18 mouse cellular contexts compared by ENCODE assay signal in the genomic region with DNA sequence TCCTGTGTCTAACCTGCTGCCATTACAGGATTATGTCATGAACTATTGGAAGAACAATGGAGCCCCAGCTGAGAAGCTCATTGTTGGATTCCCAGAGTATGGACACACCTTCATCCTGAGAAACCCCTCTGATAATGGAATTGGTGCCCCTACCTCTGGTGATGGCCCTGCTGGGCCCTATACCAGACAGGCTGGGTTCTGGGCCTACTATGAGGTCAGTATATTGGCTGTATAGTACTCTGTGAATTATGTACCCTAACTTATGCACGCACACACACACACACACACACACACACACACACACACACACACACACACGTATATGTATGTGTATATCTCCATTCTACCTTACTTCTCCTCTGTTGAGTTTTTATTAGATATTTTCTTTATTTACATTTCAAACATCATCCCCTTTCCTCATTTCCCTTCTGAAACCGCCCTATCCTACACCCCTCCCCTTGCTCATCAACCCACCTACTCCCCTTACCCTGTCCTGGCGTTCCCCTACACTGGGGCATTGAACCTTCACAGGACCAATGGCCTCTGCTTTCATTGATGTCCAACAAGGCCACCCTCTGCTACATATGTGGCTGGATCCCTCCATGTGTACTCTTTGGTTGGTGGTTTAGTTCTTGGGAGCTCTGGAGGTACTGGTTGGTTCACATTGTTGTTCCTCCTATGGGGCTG. TPM values are rescaled to one million over a fixed set of nuclear protein-coding genes. Genes with fewer than 3 reads are reported as not detected.
DNase-seq lines count a peak whose midpoint lies in the region; ATAC-seq lines count a peak whose summit lies in the region.
"Had no signal": no experiment of that assay in that cellular context is flagged by ENCODE, and none has a peak within 500 bp of the region (broad histone marks: within the 10 kb centered on the region; RNA-seq: fewer than 3 reads in every experiment).

No protein-coding gene starts in this region.

- no peak overlapping the region for H3K27ac ChIP-seq in heart, embryonic 14.5 days (replicated peaks in 1 of 2; ENCODE audit: control insufficient read depth in 1 of 2, insufficient read depth in 1 of 2, low read depth in 2 of 2, low read length in 2 of 2)
- H3K27ac ChIP-seq in liver, embryonic 12.5 days = no peak overlapping the region
- no peak overlapping the region for H3K27ac ChIP-seq in embryonic facial prominence, embryonic 15.5 days (replicated peaks)
- no peak overlapping the region for H3K27ac ChIP-seq in midbrain, embryonic 12.5 days (replicated peaks)

- H3K4me3 ChIP-seq in heart, embryonic 14.5 days (ENCODE audit: control insufficient read depth in 1 of 2, insufficient read depth in 1 of 2, low read depth in 1 of 2, low read length in 2 of 2) = no peak overlapping the region
- H3K4me3 ChIP-seq in liver, embryonic 12.5 days = no peak overlapping the region
- no peak overlapping the region for H3K4me3 ChIP-seq in embryonic facial prominence, embryonic 15.5 days (replicated peaks)
- H3K4me3 ChIP-seq in midbrain, embryonic 12.5 days = no peak overlapping the region

- peak; percentile 52 for ATAC-seq in heart, embryonic 14.5 days (ENCODE audit: insufficient number of reproducible peaks, insufficient read depth, low FRiP score, low read depth)
- peak; percentile 43; the same call in 1 of the 2 replicates for ATAC-seq in liver, embryonic 12.5 days
- peak; percentile 35; the same call in 1 of the 2 replicates for ATAC-seq in embryonic facial prominence, embryonic 15.5 days (ENCODE audit: insufficient number of reproducible peaks, low FRiP score, low TSS enrichment, low read depth)
- peak; percentile 55 for ATAC-seq in midbrain, embryonic 12.5 days (ENCODE audit: low FRiP score, low read depth)
- ATAC-seq: inflammation-experienced regulatory T-cells, adult 6 months; Patski had no signal

- WGBS in heart, embryonic 14.5 days = 71% methylated on average over 4 of the region's 4 CpGs
- WGBS in liver, embryonic 12.5 days (ENCODE audit: insufficient replicate concordance) = 51% methylated on average over 4 of the region's 4 CpGs
- WGBS in embryonic facial prominence, embryonic 15.5 days = 68% methylated on average over 4 of the region's 4 CpGs
- WGBS in midbrain, embryonic 12.5 days = 62% methylated on average over 4 of the region's 4 CpGs

- H3K9ac ChIP-seq in heart, embryonic 14.5 days (ENCODE audit: low read length) = no peak overlapping the region
- no peak overlapping the region for H3K9ac ChIP-seq in liver, embryonic 12.5 days
- no peak overlapping the region for H3K9ac ChIP-seq in embryonic facial prominence, embryonic 15.5 days
- H3K9ac ChIP-seq in midbrain, embryonic 12.5 days (replicated peaks) = no peak overlapping the region

- H3K27me3 ChIP-seq in heart, embryonic 14.5 days (ENCODE audit: control insufficient read depth, insufficient read depth, low read length) = no peaks in the 10 kb centered on the region
- no peaks in the 10 kb centered on the region for H3K27me3 ChIP-seq in liver, embryonic 12.5 days (replicated peaks)
- H3K27me3 ChIP-seq in embryonic facial prominence, embryonic 15.5 days = no peaks in the 10 kb centered on the region
- no peaks in the 10 kb centered on the region for H3K27me3 ChIP-seq in midbrain, embryonic 12.5 days
- H3K27me3 ChIP-seq: Patski had no signal

- DNase-seq in heart, adult 18-20 months = no peak
- DNase-seq in liver = no peak
- DNase-seq in adrenal gland, adult 8-10 months = no peak
- DNase-seq in urinary bladder, adult 18-20 months (ENCODE audit: low spot score in 2 of 2) = no peak
- DNase-seq: B cell, adult 2 months; cerebellum, postnatal 14 days; heart, postnatal 10 days; kidney, postnatal 10 days; left cerebral cortex, postnatal 4 days; retina, postnatal 1 day had no signal

- peaks cover 25% of the 10 kb centered on the region for H3K9me3 ChIP-seq in heart, embryonic 14.5 days (ENCODE audit: control insufficient read depth, low read length)
- H3K9me3 ChIP-seq in liver, embryonic 12.5 days (replicated peaks) = peaks cover 31% of the 10 kb centered on the region
- peaks cover 4% of the 10 kb centered on the region; the same call in 1 of the 2 replicates for H3K9me3 ChIP-seq in embryonic facial prominence, embryonic 15.5 days (replicated peaks)
- H3K9me3 ChIP-seq in midbrain, embryonic 12.5 days = peaks cover 10% of the 10 kb centered on the region; the same call in 1 of the 2 replicates

- no peak overlapping the region for H3K4me2 ChIP-seq in heart, embryonic 14.5 days (ENCODE audit: low read length)
- no peak overlapping the region for H3K4me2 ChIP-seq in liver, embryonic 12.5 days
- no peak overlapping the region for H3K4me2 ChIP-seq in embryonic facial prominence, embryonic 15.5 days (replicated peaks)
- H3K4me2 ChIP-seq in midbrain, embryonic 12.5 days (replicated peaks) = no peak overlapping the region

- H3K36me3 ChIP-seq in heart, embryonic 14.5 days (ENCODE audit: control insufficient read depth, insufficient read depth, low read length) = no peaks in the 10 kb centered on the region
- no peaks in the 10 kb centered on the region for H3K36me3 ChIP-seq in liver, embryonic 12.5 days
- H3K36me3 ChIP-seq in embryonic facial prominence, embryonic 15.5 days = no peaks in the 10 kb centered on the region
- no peaks in the 10 kb centered on the region for H3K36me3 ChIP-seq in midbrain, embryonic 12.5 days

- no peaks in the 10 kb centered on the region for H3K4me1 ChIP-seq in heart, embryonic 14.5 days (ENCODE audit: control insufficient read depth in 2 of 2, insufficient read depth in 2 of 2, low read length in 2 of 2)
- no peaks in the 10 kb centered on the region for H3K4me1 ChIP-seq in liver, embryonic 12.5 days
- H3K4me1 ChIP-seq in embryonic facial prominence, embryonic 15.5 days = no peaks in the 10 kb centered on the region
- no peaks in the 10 kb centered on the region for H3K4me1 ChIP-seq in midbrain, embryonic 12.5 days

RNA-seq across cellular contexts. Expression of a gene that starts 15.9 kb away (rescaled TPM):
- polyA plus RNA-seq in heart, embryonic 14.5 days (2014; fragmentation: Nextera tagmentation; extraction: Ambion mirVana) = 0.12 and 0.19 TPM in 2 replicates
- not detected for total RNA-seq in heart, adult 18-20 months (2021)
- polyA plus RNA-seq in liver, embryonic 12.5 days (2016; fragmentation: Nextera tagmentation; extraction: Ambion mirVana) = not detected in 2 replicates
- 0.42 and 0.59 TPM in 2 replicates for polyA plus RNA-seq in embryonic facial prominence, embryonic 15.5 days (2015; fragmentation: Nextera tagmentation; extraction: Ambion mirVana)
- polyA plus RNA-seq in midbrain, embryonic 12.5 days (2016; fragmentation: Nextera tagmentation; extraction: Ambion mirVana) = 0.14 and 0.35 TPM in 2 replicates
- not detected for total RNA-seq in adrenal gland, adult 8-10 months (2022)
- total RNA-seq: heart, postnatal 10 days; neutrophil, adult 5-6 weeks had no signal
- polyA plus RNA-seq: Patski had no signal

RNA-seq across cellular contexts. Expression of a gene that starts 38.4 kb away (rescaled TPM):
- polyA plus RNA-seq in heart, embryonic 14.5 days (2014; fragmentation: Nextera tagmentation; extraction: Ambion mirVana) = not detected in 2 replicates
- total RNA-seq in heart, adult 18-20 months (2021) = not detected
- not detected in 2 replicates for polyA plus RNA-seq in liver, embryonic 12.5 days (2016; fragmentation: Nextera tagmentation; extraction: Ambion mirVana)
- 0.18 TPM in 1 of 2 replicates, not detected in the other for polyA plus RNA-seq in embryonic facial prominence, embryonic 15.5 days (2015; fragmentation: Nextera tagmentation; extraction: Ambion mirVana)
- polyA plus RNA-seq in midbrain, embryonic 12.5 days (2016; fragmentation: Nextera tagmentation; extraction: Ambion mirVana) = not detected in 2 replicates
- total RNA-seq in adrenal gland, adult 8-10 months (2022) = 1 to 10 TPM in 1 of 4 experiments, under 1 TPM in 2, not detected in 1; 0.32 to 2.1 (median 0.67) TPM
- total RNA-seq: heart, postnatal 10 days; left cerebral cortex, postnatal 4 days had no signal
- polyA plus RNA-seq: inflammation-experienced regulatory T-cells, adult 6 months; Patski; small intestine, adult 2 months had no signal
